Mouse (Mus musculus) heart, postnatal 36 days (tissue): ENCODE results near the gene Prodh2. TPM values are rescaled to one million over a fixed set of nuclear protein-coding genes. Genes with fewer than 3 reads are reported as not detected.

ENCODE experiments used
- DNase-seq, 2 experiments: peaks; one replicate each; pipeline ENCODE4 v3.0.0; 2021 to 2022
- intact Hi-C: fragments of 180-260 bp; cut with DNase I; formaldehyde crosslinking; loops from one replicate; pipeline ENCODE4 v1.15.1; 2025
- total RNA-seq, 2 experiments: library from RNA; stranded (reverse); gene quantifications; 2 replicates each; pipeline ENCODE4 v1.2.3; 2021

The Prodh2 gene
- total RNA-seq, 2 experiments from 2014 or later: not detected

DNA sequence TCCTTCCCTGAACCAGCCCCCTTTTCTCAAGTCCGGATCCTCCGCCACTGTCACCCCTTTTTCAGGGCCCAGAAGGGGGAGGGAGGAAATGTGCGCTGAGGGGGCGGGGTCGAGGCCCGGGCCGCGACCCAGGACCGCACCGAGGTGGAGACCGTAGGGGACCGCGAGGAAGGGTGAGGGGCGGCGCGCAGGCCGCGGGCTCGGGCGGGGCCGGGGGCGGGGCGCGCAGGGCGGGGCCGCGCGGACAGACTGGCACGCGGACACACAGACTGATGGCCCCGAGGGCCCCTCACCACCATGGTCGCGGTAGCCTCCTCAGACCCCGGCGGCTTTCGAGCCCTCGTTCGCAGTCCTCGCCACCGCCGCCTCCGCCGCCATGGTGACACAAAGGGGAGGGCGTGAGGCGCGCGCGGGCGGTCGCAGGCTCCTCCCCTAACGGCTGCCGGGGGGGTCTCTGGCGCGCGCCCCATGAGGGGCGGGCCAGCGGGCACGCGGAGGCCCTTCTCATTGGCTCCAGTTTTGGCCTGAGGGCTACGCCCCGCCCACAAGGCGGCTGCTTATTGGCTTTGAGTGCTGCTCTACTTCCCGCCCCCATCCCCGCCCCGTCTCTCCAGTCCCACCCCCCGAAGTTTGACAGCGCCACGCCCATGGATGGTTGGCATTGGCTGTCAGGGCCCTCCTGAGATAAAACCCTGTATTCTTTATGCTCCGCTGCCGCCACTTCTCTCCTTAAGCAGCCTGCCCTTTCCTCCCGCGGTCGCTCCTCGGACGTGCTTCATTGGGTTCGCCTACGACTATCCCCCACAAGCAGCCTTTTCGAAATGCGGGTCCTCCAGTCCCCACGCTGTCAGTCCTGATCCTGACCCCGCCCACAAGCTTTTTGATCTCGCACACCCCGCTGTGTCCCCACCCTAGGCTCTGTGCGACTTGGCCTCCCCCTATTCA is 41.5 kb downstream of the Prodh2 start, which contains the start of gene Arhgap33:
Arhgap33 (minus strand) TSS at position 428 of the 945 bp plus-strand sequence.
- DNase-seq: peak; percentile 93 to 94
- intact Hi-C loops: no loop called here

- no peak for DNase-seq
- intact Hi-C loops: no loop called here
Observed at GRCm38 (mm10) chr7:30540572-30540971, 47.1 kb downstream of the Prodh2 start.

GRCm38 (mm10) chr7:30544327-30544726 is 50.9 kb downstream of the Prodh2 start:
- intact Hi-C loops: no loop called here

DNA sequence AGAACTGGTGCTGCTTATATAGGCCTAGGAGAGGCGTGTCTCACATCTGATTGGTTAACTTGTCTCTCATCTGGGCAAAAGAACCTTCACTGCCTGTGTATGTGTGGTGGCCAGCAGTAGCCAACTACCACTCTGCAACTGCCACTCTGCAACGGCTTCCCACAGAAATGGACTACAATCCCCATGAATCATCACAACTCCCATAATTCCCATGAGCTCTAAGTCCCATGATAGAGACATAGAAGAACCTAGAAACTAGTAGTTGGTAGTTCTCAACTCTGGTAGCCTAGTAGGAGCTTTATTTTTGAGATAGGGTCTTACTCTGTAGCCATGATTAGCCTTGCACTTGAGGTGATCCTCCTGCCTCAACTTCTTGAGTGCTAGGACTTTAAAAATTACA is 56.5 kb downstream of the Prodh2 start:
- intact Hi-C loops: loop anchor here (2.0 to 5.0 kb wide), 4 partner anchors 13 to 1033 kb away; partner anchors contain the start of genes Kmt2b, Prodh2 and Sipa1l3
- DNase-seq: no peak

More at GRCm38 (mm10) chr7:30544327-30544726, 50.9 kb downstream of the Prodh2 start:
- no peak for DNase-seq

- DNase-seq: no peak
- intact Hi-C loops: loop anchor here (2.0 to 5.0 kb wide), 4 partner anchors 14 to 1033 kb away; partner anchors contain the start of genes Kmt2b, Prodh2 and Sipa1l3
Observed at GRCm38 (mm10) chr7:30550603-30551002, 57.2 kb downstream of the Prodh2 start.

DNA sequence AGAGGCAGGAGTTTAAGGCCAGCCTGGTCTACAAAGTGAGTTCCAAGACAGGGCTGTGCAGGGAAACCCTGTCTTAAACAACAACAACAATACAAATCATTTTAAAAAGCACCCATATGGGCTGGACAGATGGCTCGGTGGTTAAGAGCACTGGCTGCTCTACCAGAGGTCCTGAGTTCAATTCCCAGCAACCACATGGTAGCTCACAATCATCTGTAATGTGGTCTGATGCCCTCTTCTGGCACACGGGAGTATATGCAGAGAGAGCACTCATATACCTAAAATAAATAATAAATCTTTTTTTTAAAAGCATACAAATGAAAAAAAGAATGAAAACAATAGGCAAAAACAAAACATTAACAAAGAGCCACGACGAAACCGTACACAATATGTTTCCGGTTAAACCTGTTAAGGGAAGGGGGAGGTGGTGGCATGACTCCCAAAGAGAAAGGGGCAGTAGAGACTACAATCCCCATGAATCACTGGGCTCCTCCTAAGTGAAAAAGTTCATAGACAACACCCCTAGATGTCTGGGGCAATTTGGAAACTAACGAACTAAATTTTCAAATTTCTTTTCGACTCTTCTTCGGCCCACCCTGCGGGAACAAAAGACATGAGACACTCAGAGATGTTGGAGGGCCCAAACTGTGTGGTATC is 58.2 kb downstream of the Prodh2 start:
- intact Hi-C loops: loop anchor here (2.0 to 5.0 kb wide), 4 partner anchors 15 to 1034 kb away; partner anchors contain the start of genes Kmt2b, Prodh2 and Sipa1l3
- DNase-seq: no peak

- peak; percentile 92 to 97 for DNase-seq
- intact Hi-C loops: loop anchor here (5.0 kb wide), 2 partner anchors 35 to 1035 kb away; partner anchors contain the start of genes Kmt2b and Sipa1l3
Observed at GRCm38 (mm10) chr7:30552102-30553020, 58.9 kb downstream of the Prodh2 start, which contains the start of the genes Hspb6 and Proser3. Gene Hspb6, plus strand, starts transcription at chr7:30552178. Gene Proser3, minus strand, starts transcription at chr7:30552299.

DNA sequence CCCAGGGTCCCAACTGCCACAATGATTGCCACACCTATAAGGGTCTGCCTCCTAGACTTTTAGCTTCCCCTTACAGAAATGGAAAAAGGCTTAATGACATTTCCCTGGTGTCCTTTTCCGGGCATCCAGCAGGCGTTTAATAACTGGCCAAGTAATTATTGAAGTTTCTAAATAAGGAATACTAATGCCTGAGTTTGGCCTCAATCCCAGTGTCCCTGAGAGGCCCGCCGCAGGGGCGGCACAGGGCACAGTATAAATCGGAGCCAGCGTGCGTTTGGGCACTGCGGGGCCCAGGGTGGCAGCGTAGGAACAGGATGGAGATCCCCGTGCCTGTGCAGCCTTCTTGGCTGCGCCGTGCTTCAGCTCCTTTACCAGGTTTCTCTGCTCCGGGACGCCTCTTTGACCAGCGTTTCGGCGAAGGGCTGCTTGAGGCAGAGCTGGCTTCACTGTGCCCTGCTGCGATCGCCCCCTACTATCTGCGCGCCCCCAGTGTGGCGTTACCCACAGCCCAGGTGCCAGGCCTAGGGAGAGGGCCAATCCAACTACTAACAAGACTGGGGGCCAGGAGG is 59.7 kb downstream of the Prodh2 start:
- DNase-seq: peak; percentile 65 to 75
- intact Hi-C loops: loop anchor here (5.0 kb wide), 2 partner anchors 34 to 1036 kb away; partner anchors contain the start of genes Kmt2b and Sipa1l3

GRCm38 (mm10) chr7:30553810-30554584 is 60.6 kb downstream of the Prodh2 start:
- intact Hi-C loops: loop anchor here (5.0 kb wide), 2 partner anchors 33 to 1037 kb away; partner anchors contain the start of genes Kmt2b and Sipa1l3
- no peak for DNase-seq

DNA sequence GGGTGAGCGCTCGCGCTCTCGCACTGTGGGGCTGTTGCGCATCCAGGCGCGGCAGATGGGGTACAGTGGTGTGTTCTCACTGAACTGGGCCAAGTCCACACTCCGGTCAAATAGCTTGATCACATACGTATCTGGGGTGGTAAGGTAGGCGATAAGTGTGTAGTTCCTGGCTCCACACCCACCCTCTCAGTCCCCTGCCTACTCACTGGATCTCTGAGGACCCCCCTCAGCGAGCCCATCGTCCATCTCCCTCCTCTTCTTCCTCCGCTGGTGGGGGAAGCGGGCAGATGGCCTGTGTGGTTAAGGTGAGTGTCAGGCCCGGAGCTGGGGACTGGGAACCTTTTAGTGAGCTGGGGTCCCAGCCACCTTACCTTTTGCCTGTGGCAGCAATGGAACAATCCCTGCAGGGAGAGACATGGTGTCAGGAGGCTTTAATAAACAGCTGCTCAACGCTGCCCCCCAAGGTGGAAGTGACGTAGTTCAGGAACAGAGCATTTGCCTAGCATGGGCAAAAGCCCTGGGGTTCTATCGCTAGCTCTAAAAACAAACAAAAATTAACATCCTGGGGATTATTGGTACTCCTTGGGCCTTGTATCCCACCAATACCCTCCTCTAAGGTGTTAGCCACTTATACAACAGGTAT is 63.6 kb downstream of the Prodh2 start:
- intact Hi-C loops: no loop called here
- DNase-seq: no peak

GRCm38 (mm10) chr7:30557901-30558514 is 64.6 kb downstream of the Prodh2 start:
- no peak for DNase-seq
- intact Hi-C loops: no loop called here

- intact Hi-C loops: no loop called here
- DNase-seq: no peak
Observed at GRCm38 (mm10) chr7:30558656-30559442, 65.4 kb downstream of the Prodh2 start.

DNA sequence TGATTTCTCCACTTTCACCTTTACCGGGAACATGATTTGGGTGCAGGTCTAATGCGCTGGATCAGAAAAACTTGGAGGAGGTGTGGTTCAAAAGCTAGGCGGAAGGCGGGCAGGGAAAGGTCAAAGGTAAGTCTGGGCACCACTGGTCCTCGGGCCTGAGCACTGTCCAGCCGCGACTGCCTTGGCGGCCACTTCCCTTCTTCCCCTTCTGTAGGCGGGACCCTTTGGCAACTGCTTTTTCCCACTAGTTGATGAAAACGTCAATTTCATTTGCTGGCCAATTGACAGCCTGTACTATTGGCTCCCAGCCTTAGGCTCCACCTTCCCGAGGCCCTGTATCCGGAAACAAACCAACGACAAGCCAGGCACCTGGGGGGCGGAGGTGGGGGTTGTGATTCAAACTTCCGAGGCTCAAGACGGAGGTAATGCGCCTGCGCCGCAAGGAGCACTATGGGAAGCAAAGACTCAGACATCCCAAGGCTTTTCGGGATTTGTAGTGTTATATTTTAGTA is 66.1 kb downstream of the Prodh2 start, which contains the start of gene Lin37:
Lin37 (minus strand) TSS at position 396 of the 512 bp plus-strand sequence.
- DNase-seq: peak; percentile 90 to 91
- intact Hi-C loops: no loop called here

- intact Hi-C loops: no loop called here
- no peak for DNase-seq
Observed at GRCm38 (mm10) chr7:30560296-30560695, 66.9 kb downstream of the Prodh2 start.

DNA sequence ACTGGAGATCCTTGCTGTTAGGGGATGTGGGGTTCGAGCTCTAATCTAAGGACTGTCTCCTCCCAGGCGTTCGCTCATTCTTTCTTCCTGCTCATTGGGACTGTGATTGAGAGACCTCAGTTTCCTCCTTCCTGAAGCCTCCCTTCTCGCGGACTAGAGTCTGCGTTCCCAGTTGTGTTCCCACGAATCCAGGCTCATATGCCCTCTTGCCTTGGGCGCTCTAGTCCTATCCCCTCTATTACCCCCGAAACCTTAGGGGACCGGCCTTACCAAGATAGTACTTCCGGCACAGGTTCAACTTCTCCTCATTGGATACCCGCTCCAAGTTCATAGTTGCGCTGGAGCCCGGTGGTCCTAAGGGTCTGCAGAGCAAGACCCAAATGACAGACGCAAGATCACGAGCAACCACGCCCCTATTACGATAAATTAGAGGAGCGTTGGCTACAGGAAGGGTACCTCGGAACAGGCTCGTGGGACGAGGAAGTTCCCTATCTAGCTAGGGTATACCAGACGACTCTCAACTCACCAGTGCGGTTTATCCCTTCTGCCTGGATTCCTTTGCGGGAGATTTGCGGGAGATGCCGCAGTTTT is 69.2 kb downstream of the Prodh2 start:
- peak in 1 of 2 experiments; percentile 27 for DNase-seq

More for the DNA sequence above, 69.2 kb downstream of the Prodh2 start:
- intact Hi-C loops: no loop called here
